Mouse (Mus musculus) liver, embryonic 14.5 days (tissue): ENCODE measurements around the gene Prkci. TPM values are rescaled to one million over a fixed set of nuclear protein-coding genes. Genes with fewer than 3 reads are reported as not detected.

Experiments
- ATAC-seq: fragments of 200-750 bp; cut with Nextera tagmentation; 2 replicates; pipeline ENCODE4 v1.8.0; 2017; ENCODE audit warnings: moderate number of reproducible peaks, mild to moderate bottlenecking, moderate library complexity; ENCODE audit not compliant: insufficient read depth
- DNase-seq, 3 experiments: peaks; one replicate each; pipeline ENCODE4 v3.0.0-alpha.2; 2012 to 2013; ENCODE audit warnings: low read depth in 3 of 3, low spot score in 3 of 3
- H3K27ac ChIP-seq: fragments of 300-500 bp; sonication (generic); 2 replicates; pipeline ENCODE4 v1.5.1; 2014; ENCODE audit warnings: moderate library complexity, mild to moderate bottlenecking, control low read depth, inconsistent platforms
- H3K27me3 ChIP-seq: fragments of 300-500 bp; sonication (generic); 2 replicates; pipeline ENCODE4 v1.6.1; 2014; ENCODE audit warnings: mild to moderate bottlenecking, low read length, moderate library complexity; ENCODE audit not compliant: control insufficient read depth, insufficient read depth
- H3K36me3 ChIP-seq: fragments of 300-500 bp; sonication (generic); replicated peaks from 2 replicates; pipeline ENCODE4 v1.6.1; 2014; ENCODE audit warnings: low read depth; ENCODE audit not compliant: control insufficient read depth, insufficient read depth
- H3K4me1 ChIP-seq, 2 experiments: fragments of 200-500 bp in 1 of 2; fragments of 300-500 bp in 1 of 2; sonication (generic) in 1 of 2; replicated peaks; 2 replicates each; pipeline ENCODE4 v1.6.1; 2012 to 2014; ENCODE audit warnings: antibody characterized with exemption in 1 of 2, inconsistent platforms in 1 of 2, low read length in 1 of 2; ENCODE audit not compliant: control insufficient read depth in 2 of 2, insufficient read depth in 2 of 2
- H3K4me2 ChIP-seq: fragments of 300-500 bp; sonication (generic); 2 replicates; pipeline ENCODE4 v1.6.1; 2014; ENCODE audit warnings: low read depth, mild to moderate bottlenecking, control low read depth, moderate library complexity
- H3K4me3 ChIP-seq, 2 experiments: fragments of 200-500 bp in 1 of 2; fragments of 300-500 bp in 1 of 2; sonication (generic) in 1 of 2; 2 replicates each; pipeline ENCODE4 v1.5.1; 2012 to 2014; ENCODE audit warnings: low read depth in 2 of 2, low read length in 2 of 2, mild to moderate bottlenecking in 2 of 2, control low read depth in 1 of 2, inconsistent platforms in 1 of 2, moderate library complexity in 1 of 2; ENCODE audit not compliant: insufficient read depth in 1 of 2
- H3K9ac ChIP-seq: fragments of 300-500 bp; sonication (generic); replicated peaks from 2 replicates; pipeline ENCODE4 v1.6.1; 2014; ENCODE audit warnings: mild to moderate bottlenecking, control low read depth, moderate library complexity
- H3K9me3 ChIP-seq: fragments of 300-500 bp; sonication (generic); 2 replicates; pipeline ENCODE4 v1.6.1; 2016; ENCODE audit warnings: low read length, mixed read lengths; ENCODE audit not compliant: control insufficient read depth
- CTCF ChIP-seq: IDR thresholded peaks from 2 replicates; pipeline ENCODE4 v1.5.1; 2016; ENCODE audit warnings: antibody characterized with exemption, low read depth, control low read depth
- EP300 ChIP-seq: IDR thresholded peaks from 2 replicates; pipeline ENCODE4 v1.6.1; 2016; ENCODE audit warnings: antibody characterized with exemption, low read depth
- WGBS: fragments of 180-500 bp; shearing (Covaris S2); extraction: QIAGEN DNeasy Blood & Tissue Kit; methylation state at CpG from one replicate; pipeline ENCODE4 v1.1.7; 2014; ENCODE audit not compliant: insufficient replicate concordance; 5-methylcytosine and 5-hydroxymethylcytosine counted together
- polyA plus RNA-seq, 2 experiments: library from polyadenylated mRNA; depleted of rRNA in 1 of 2; stranded (reverse) in 1 of 2; unstranded in 1 of 2; fragments of >200 nt; fragmentation: Nextera tagmentation in 1 of 2; extraction: Ambion mirVana in 1 of 2; gene quantifications; 2 replicates each; pipeline versions ENCODE4 v1.2.1 to v1.2.3; 2012 to 2014

Prkci gene
- polyA plus RNA-seq, 2 experiments: 4.6 to 5.3 TPM

- Histone ChIP-seq H3K27ac (no peak overlapping the region), H3K9ac (no peak overlapping the region), H3K4me1 (0 out of 4 replicates have a peak, but pooled peaks cover 0 to 2% of the 10 kb centered on the region in 2 experiments), H3K36me3 (no peaks in the 10 kb centered on the region), H3K4me3 (peak overlapping the region in 1 of 2 experiments; percentile 2; a peak in 1 of 4 replicates), H3K9me3 (no peaks in the 10 kb centered on the region), H3K4me2 (peak overlapping the region; percentile 49), H3K27me3 (no peaks in the 10 kb centered on the region)
- no peak for ATAC-seq
- DNase-seq: no peak
- WGBS: 18% methylated on average over 4 of the region's 4 CpGs
- TF ChIP-seq CTCF (peak; percentile 40; the same call in 1 of the 2 replicates), EP300 (no peak)
Observed at GRCm38 (mm10) chr3:31061786-31062120, 66.2 kb downstream of the Prkci start.

- 0 out of 4 replicates have a peak, but pooled peaks cover 0 to 2% of the 10 kb centered on the region in 2 experiments for H3K4me1 ChIP-seq
- H3K27ac ChIP-seq: no peak overlapping the region
- 59% methylated on average over 7 of the region's 7 CpGs for WGBS
- TF ChIP-seq CTCF: no peak
- no peak for TF ChIP-seq EP300
- DNase-seq (no peak), ATAC-seq (no peak)
- no peak overlapping the region for H3K4me3 ChIP-seq
- no peak overlapping the region for H3K9ac ChIP-seq
- H3K9me3 ChIP-seq: no peaks in the 10 kb centered on the region
- H3K27me3 ChIP-seq: no peaks in the 10 kb centered on the region
- no peaks in the 10 kb centered on the region for H3K36me3 ChIP-seq
- H3K4me2 ChIP-seq: no peak overlapping the region
Observed at GRCm38 (mm10) chr3:31062325-31062724, 66.8 kb downstream of the Prkci start.

- no peak overlapping the region for H3K9ac ChIP-seq
- no peaks in the 10 kb centered on the region for H3K27me3 ChIP-seq
- H3K9me3 ChIP-seq: no peaks in the 10 kb centered on the region
- no peak for ATAC-seq
- no peak overlapping the region for H3K4me2 ChIP-seq
- no peak overlapping the region for H3K27ac ChIP-seq
- WGBS: 68% methylated on average over 7 of the region's 7 CpGs
- H3K4me3 ChIP-seq: no peak overlapping the region
- no peaks in the 10 kb centered on the region for H3K36me3 ChIP-seq
- no peak for TF ChIP-seq CTCF
- no peaks in the 10 kb centered on the region for H3K4me1 ChIP-seq
- DNase-seq: no peak
Observed at GRCm38 (mm10) chr3:31068482-31068881, 72.9 kb downstream of the Prkci start.

- H3K4me1 ChIP-seq: peaks cover 0 to 8% of the 10 kb centered on the region in 2 experiments; a peak in 1 of 4 replicates
- no peak for TF ChIP-seq CTCF
- no peak for TF ChIP-seq EP300
- no peak overlapping the region for H3K9ac ChIP-seq
- no peak overlapping the region for H3K4me3 ChIP-seq
- DNase-seq (no peak), ATAC-seq (no peak)
- H3K9me3 ChIP-seq: no peaks in the 10 kb centered on the region
- no peaks in the 10 kb centered on the region for H3K36me3 ChIP-seq
- no peak overlapping the region for H3K4me2 ChIP-seq
- H3K27me3 ChIP-seq: no peaks in the 10 kb centered on the region
- no peak overlapping the region for H3K27ac ChIP-seq
- 82% methylated on average over 14 of the region's 14 CpGs for WGBS
Observed at GRCm38 (mm10) chr3:31071804-31072203, 76.3 kb downstream of the Prkci start.

- Histone ChIP-seq H3K4me1 (peaks cover 0 to 10% of the 10 kb centered on the region in 2 experiments; a peak in 1 of 4 replicates), H3K27me3 (no peaks in the 10 kb centered on the region), H3K9me3 (no peaks in the 10 kb centered on the region), H3K4me2 (no peak overlapping the region), H3K9ac (no peak overlapping the region), H3K36me3 (no peaks in the 10 kb centered on the region), H3K4me3 (no peak overlapping the region), H3K27ac (no peak overlapping the region)
- no peak for DNase-seq
- ATAC-seq: no peak
- TF ChIP-seq EP300: no peak
- TF ChIP-seq CTCF: no peak
- 36% methylated on average over 11 of the region's 11 CpGs for WGBS
Observed at GRCm38 (mm10) chr3:31075808-31076207, 80.3 kb downstream of the Prkci start.
